Mouse (Mus musculus) liver, embryonic 11.5 days (tissue): ENCODE data around the gene Dock3. TPM values are rescaled to one million over a fixed set of nuclear protein-coding genes. Genes with fewer than 3 reads are reported as not detected.
A peak's percentile ranks its signal among the peaks of the same experiment; 100 is the strongest.

Source experiments
- ATAC-seq: fragments of 200-750 bp; cut with Nextera tagmentation; replicated peaks from 2 replicates; pipeline ENCODE4 v1.8.0; 2017; ENCODE audit warnings: moderate number of reproducible peaks, mild to moderate bottlenecking, moderate TSS enrichment, moderate library complexity; ENCODE audit not compliant: low FRiP score
- DNase-seq: peaks from one replicate; pipeline ENCODE4 v3.0.0-alpha.2; 2017; ENCODE audit warnings: low spot score
- H3K27ac ChIP-seq: fragments of 300-500 bp; sonication (generic); 2 replicates; pipeline ENCODE4 v1.5.1; 2014; ENCODE audit warnings: mild to moderate bottlenecking, low read depth, low read length, control low read depth
- H3K27me3 ChIP-seq: fragments of 300-500 bp; sonication (generic); replicated peaks from 2 replicates; pipeline ENCODE4 v1.6.1; 2014; ENCODE audit warnings: low read length, mixed read lengths; ENCODE audit not compliant: control insufficient read depth, insufficient read depth
- H3K36me3 ChIP-seq: fragments of 300-500 bp; sonication (generic); 2 replicates; pipeline ENCODE4 v1.6.1; 2014; ENCODE audit warnings: mild to moderate bottlenecking, low read length, moderate library complexity, mixed read lengths; ENCODE audit not compliant: control insufficient read depth, insufficient read depth
- H3K4me1 ChIP-seq: fragments of 300-500 bp; sonication (generic); replicated peaks from 2 replicates; pipeline ENCODE4 v1.6.1; 2014; ENCODE audit warnings: low read length, mixed read lengths; ENCODE audit not compliant: control insufficient read depth, insufficient read depth
- H3K4me2 ChIP-seq: fragments of 300-500 bp; sonication (generic); 2 replicates; pipeline ENCODE4 v1.6.1; 2014; ENCODE audit warnings: mild to moderate bottlenecking, control low read depth, moderate library complexity
- H3K4me3 ChIP-seq: fragments of 300-500 bp; sonication (generic); 2 replicates; pipeline ENCODE4 v1.5.1; 2014; ENCODE audit warnings: low read depth, low read length, control low read depth
- H3K9ac ChIP-seq: fragments of 300-500 bp; sonication (generic); 2 replicates; pipeline ENCODE4 v1.6.1; 2014; ENCODE audit warnings: low read depth, low read length, control low read depth
- H3K9me3 ChIP-seq: fragments of 300-500 bp; sonication (generic); 2 replicates; pipeline ENCODE4 v1.6.1; 2016; ENCODE audit warnings: low read length, inconsistent platforms, mixed read lengths; ENCODE audit not compliant: control insufficient read depth
- WGBS: fragments of 180-500 bp; shearing (Covaris S2); extraction: QIAGEN DNeasy Blood & Tissue Kit; methylation state at CpG from one replicate; pipeline ENCODE4 v1.1.7; 2014; 5-methylcytosine and 5-hydroxymethylcytosine counted together
- polyA plus RNA-seq: library from polyadenylated mRNA; unstranded; fragments of >200 nt; fragmentation: Nextera tagmentation; extraction: Ambion mirVana; gene quantifications from 2 replicates; pipeline ENCODE4 v1.2.1, GENCODE M21; 2014

The Dock3 gene
- polyA plus RNA-seq, 1 experiment from 2014 or later, result 0.41 TPM

- no peak overlapping the region for H3K4me3 ChIP-seq
- 59% methylated on average over 1 of the region's 1 CpGs for WGBS
- no peaks in the 10 kb centered on the region for H3K4me1 ChIP-seq
- H3K9me3 ChIP-seq, result no peaks in the 10 kb centered on the region
- H3K4me2 ChIP-seq, result no peak overlapping the region
- H3K27ac ChIP-seq, result no peak overlapping the region
- no peak overlapping the region for H3K9ac ChIP-seq
- no peak for ATAC-seq
- H3K27me3 ChIP-seq, result no peaks in the 10 kb centered on the region
- H3K36me3 ChIP-seq, result no peaks in the 10 kb centered on the region
- DNase-seq, result no peak
These were observed 320.1 kb downstream of the Dock3 start for GRCm38 (mm10) chr9:106911624-106912023.

- ATAC-seq (no peak), DNase-seq (no peak)
- no peak overlapping the region for H3K4me2 ChIP-seq
- 49% methylated on average over 5 of the region's 5 CpGs for WGBS
- no peak overlapping the region for H3K9ac ChIP-seq
- H3K4me3 ChIP-seq, result no peak overlapping the region
- no peaks in the 10 kb centered on the region for H3K36me3 ChIP-seq
- H3K27ac ChIP-seq, result no peak overlapping the region
- no peaks in the 10 kb centered on the region for H3K4me1 ChIP-seq
- no peaks in the 10 kb centered on the region for H3K27me3 ChIP-seq
- H3K9me3 ChIP-seq, result no peaks in the 10 kb centered on the region
These were observed 323.0 kb downstream of the Dock3 start for GRCm38 (mm10) chr9:106908715-106909114.

GRCm38 (mm10) chr9:106908174-106908573 lies 323.5 kb downstream of the Dock3 start:
- H3K27ac ChIP-seq, result no peak overlapping the region
- H3K4me2 ChIP-seq, result no peak overlapping the region
- no peaks in the 10 kb centered on the region for H3K4me1 ChIP-seq
- ATAC-seq (no peak), DNase-seq (no peak)
- H3K4me3 ChIP-seq, result no peak overlapping the region
- H3K9me3 ChIP-seq, result no peaks in the 10 kb centered on the region
- H3K36me3 ChIP-seq, result no peaks in the 10 kb centered on the region
- no peak overlapping the region for H3K9ac ChIP-seq
- H3K27me3 ChIP-seq, result no peaks in the 10 kb centered on the region
- 73% methylated on average over 3 of the region's 3 CpGs for WGBS

- H3K27me3 ChIP-seq, result no peaks in the 10 kb centered on the region
- 80% methylated on average over 8 of the region's 8 CpGs for WGBS
- no peak overlapping the region for H3K4me2 ChIP-seq
- H3K9ac ChIP-seq, result no peak overlapping the region
- H3K36me3 ChIP-seq, result no peaks in the 10 kb centered on the region
- no peak for DNase-seq
- H3K27ac ChIP-seq, result no peak overlapping the region
- no peaks in the 10 kb centered on the region for H3K9me3 ChIP-seq
- ATAC-seq, result no peak
- H3K4me3 ChIP-seq, result no peak overlapping the region
- H3K4me1 ChIP-seq, result no peaks in the 10 kb centered on the region
These were observed 325.1 kb downstream of the Dock3 start for GRCm38 (mm10) chr9:106906597-106906996.

GRCm38 (mm10) chr9:106903791-106904134 lies 327.9 kb downstream of the Dock3 start:
- no peak overlapping the region for H3K4me2 ChIP-seq
- no peaks in the 10 kb centered on the region for H3K4me1 ChIP-seq
- no peak overlapping the region for H3K9ac ChIP-seq
- 5% methylated on average over 1 of the region's 1 CpGs for WGBS
- H3K27ac ChIP-seq, result no peak overlapping the region
- H3K9me3 ChIP-seq, result no peaks in the 10 kb centered on the region
- ATAC-seq (no peak), DNase-seq (no peak)
- H3K4me3 ChIP-seq, result no peak overlapping the region
- H3K36me3 ChIP-seq, result no peaks in the 10 kb centered on the region
- H3K27me3 ChIP-seq, result no peaks in the 10 kb centered on the region

- 61% methylated on average over 4 of the region's 4 CpGs for WGBS
- no peak for ATAC-seq
- no peaks in the 10 kb centered on the region for H3K9me3 ChIP-seq
- H3K4me3 ChIP-seq, result no peak overlapping the region
- H3K27ac ChIP-seq, result no peak overlapping the region
- H3K4me2 ChIP-seq, result no peak overlapping the region
- DNase-seq, result no peak
- H3K36me3 ChIP-seq, result no peaks in the 10 kb centered on the region
- H3K27me3 ChIP-seq, result no peaks in the 10 kb centered on the region
- no peak overlapping the region for H3K9ac ChIP-seq
- H3K4me1 ChIP-seq, result no peaks in the 10 kb centered on the region
These were observed 328.5 kb downstream of the Dock3 start for GRCm38 (mm10) chr9:106903099-106903790.

GRCm38 (mm10) chr9:106901596-106901995 lies 330.1 kb downstream of the Dock3 start:
- Histone ChIP-seq H3K4me2 (no peak overlapping the region), H3K9me3 (no peaks in the 10 kb centered on the region), H3K4me3 (no peak overlapping the region), H3K27me3 (no peaks in the 10 kb centered on the region), H3K36me3 (no peaks in the 10 kb centered on the region), H3K27ac (no peak overlapping the region), H3K4me1 (no peaks in the 10 kb centered on the region), H3K9ac (no peak overlapping the region)
- WGBS, result 87% methylated on average over 7 of the region's 7 CpGs
- no peak for ATAC-seq
- no peak for DNase-seq

GRCm38 (mm10) chr9:106898901-106899300 lies 332.8 kb downstream of the Dock3 start:
- no peak overlapping the region for H3K27ac ChIP-seq

GRCm38 (mm10) chr9:106893327-106893726 lies 338.4 kb downstream of the Dock3 start:
- H3K4me3 ChIP-seq, result no peak overlapping the region
- no peaks in the 10 kb centered on the region for H3K9me3 ChIP-seq
- ATAC-seq (no peak), DNase-seq (no peak)
- H3K4me1 ChIP-seq, result peaks cover 23% of the 10 kb centered on the region
- H3K4me2 ChIP-seq, result peak overlapping the region; percentile 85
- peaks cover 18% of the 10 kb centered on the region for H3K36me3 ChIP-seq
- WGBS, result 64% methylated on average over 3 of the region's 3 CpGs
- H3K27ac ChIP-seq, result no peak overlapping the region
- H3K9ac ChIP-seq, result no peak overlapping the region
- no peaks in the 10 kb centered on the region for H3K27me3 ChIP-seq

More at GRCm38 (mm10) chr9:106898901-106899300, 332.8 kb downstream of the Dock3 start:
- ATAC-seq (no peak), DNase-seq (no peak)
- 70% methylated on average over 1 of the region's 1 CpGs for WGBS
- H3K27me3 ChIP-seq, result no peaks in the 10 kb centered on the region
- no peaks in the 10 kb centered on the region for H3K9me3 ChIP-seq
- no peak overlapping the region for H3K4me2 ChIP-seq
- no peaks in the 10 kb centered on the region for H3K36me3 ChIP-seq
- H3K9ac ChIP-seq, result no peak overlapping the region
- H3K4me3 ChIP-seq, result no peak overlapping the region
- no peaks in the 10 kb centered on the region for H3K4me1 ChIP-seq
